Mouse (Mus musculus) gonadal fat pad, adult 2 months (tissue): ENCODE measurements around the gene Olfr393. TPM values are rescaled to one million over a fixed set of nuclear protein-coding genes. Genes with fewer than 3 reads are reported as not detected.

Experiments used
- DNase-seq: peaks from one replicate; pipeline ENCODE4 v3.0.0-alpha.2; 2012; ENCODE audit warnings: low read depth
- polyA plus RNA-seq: library from polyadenylated mRNA; depleted of rRNA; stranded (reverse); fragments of >200 nt; gene quantifications from 2 replicates; pipeline ENCODE4 v1.2.3, GENCODE M21; 2012; rRNA removed

Olfr393 gene
- not detected in 2 replicates for polyA plus RNA-seq

DNA sequence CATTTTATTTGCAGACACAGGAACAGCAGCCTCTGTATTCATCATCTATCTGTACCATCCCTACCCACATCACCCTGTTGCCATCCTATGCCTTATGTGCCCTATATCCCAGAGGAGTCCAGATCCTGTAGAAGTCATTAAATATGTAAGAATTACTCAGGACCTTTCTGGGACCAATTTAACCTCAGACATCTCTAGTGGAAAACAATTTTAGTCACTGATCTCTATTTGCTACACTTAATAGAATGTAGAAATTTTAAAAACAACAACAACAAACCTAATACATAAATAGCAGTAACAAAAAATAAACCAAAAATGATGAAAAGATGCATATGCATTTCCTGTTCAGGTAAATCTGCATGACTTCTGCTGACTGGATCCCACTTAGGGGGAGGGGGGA, at the start of gene Olfr393:
Olfr393 (minus strand) TSS at position 101 of the 400 bp plus-strand sequence.
- no peak for DNase-seq

DNA sequence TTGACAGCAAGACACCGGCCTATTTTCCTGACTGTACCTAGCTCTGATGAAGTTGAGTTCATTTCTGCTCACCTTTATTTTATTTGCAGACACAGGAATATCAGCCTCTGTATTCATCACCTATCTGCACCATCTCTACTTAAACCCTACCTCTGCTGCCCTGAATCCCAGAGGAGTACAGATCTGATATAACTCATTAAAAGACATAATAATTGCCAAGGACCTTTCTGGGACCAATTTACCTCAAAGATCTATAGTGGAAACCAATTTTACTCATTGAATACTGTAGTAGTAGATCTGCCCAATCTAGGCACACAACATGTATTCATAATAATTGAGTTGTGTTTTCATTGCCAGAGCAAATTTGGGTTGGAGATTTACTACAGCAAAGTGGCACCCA, 39.4 kb upstream of the Olfr393 start, which contains the start of gene Olfr394:
Olfr394 (minus strand) TSS at position 101 of the 400 bp plus-strand sequence.
- DNase-seq = no peak

DNA sequence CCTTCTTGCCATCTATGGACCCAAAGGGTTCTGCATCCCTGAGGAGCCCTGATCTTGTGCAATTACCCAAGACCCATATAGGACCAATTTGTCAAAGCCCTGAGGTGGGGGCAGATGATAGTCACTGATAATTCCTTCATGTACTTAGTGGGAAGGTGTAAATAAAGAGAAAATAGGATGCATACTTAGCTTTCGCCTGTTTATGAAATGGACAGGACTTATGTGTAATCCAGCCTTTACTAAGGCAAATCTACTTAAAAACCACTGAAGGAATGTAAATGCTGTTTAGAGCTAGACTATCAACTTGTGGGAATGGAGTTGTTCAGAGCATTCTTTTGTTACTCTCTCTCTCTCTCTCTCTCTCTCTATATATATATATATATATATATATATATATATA, 34.3 kb downstream of the Olfr393 start, which contains the start of gene Olfr392:
Olfr392 (minus strand) TSS at position 101 of the 400 bp plus-strand sequence.
- DNase-seq = no peak

DNA sequence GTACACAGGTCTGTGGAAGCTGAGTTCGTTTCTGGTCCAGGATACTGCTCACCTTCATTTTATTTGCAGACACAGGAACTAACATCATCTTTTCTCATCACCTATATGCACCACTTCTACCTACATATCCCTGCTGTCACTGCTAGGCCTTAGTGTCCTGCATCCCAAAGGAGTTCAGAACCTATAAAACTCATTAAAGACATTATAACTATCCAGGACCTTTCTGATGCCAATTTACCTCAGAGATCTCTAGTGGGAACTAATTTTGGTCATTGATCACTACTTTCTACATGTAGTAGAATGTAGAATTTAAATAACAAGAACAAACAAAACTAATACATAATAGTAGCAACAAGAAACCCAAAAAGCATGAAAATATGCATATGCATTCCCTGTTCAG, 48.3 kb downstream of the Olfr393 start, which contains the start of gene Olfr391-ps:
Olfr391-ps (minus strand) TSS at position 101 of the 400 bp plus-strand sequence.
- DNase-seq = no peak

Other genes starting within 250 kb of the Olfr393 start
- gene Zfp735, start 162.7 kb downstream of the Olfr393 start, polyA plus RNA-seq = not detected in 2 replicates
- not detected in 2 replicates for gene Olfr389, start 70.7 kb downstream of the Olfr393 start, polyA plus RNA-seq
- gene Olfr390, start 68.5 kb downstream of the Olfr393 start, polyA plus RNA-seq = not detected in 2 replicates
- gene Olfr391-ps, start 48.4 kb downstream of the Olfr393 start, polyA plus RNA-seq = not detected in 2 replicates
- not detected in 2 replicates for gene Olfr392, start 34.4 kb downstream of the Olfr393 start, polyA plus RNA-seq
- gene Olfr394, start 39.3 kb upstream of the Olfr393 start, polyA plus RNA-seq = not detected in 2 replicates
- gene Olfr395, start 57.8 kb upstream of the Olfr393 start, polyA plus RNA-seq = not detected in 2 replicates
- not detected in 2 replicates for gene Olfr23, start 85.2 kb upstream of the Olfr393 start, polyA plus RNA-seq
- not detected in 2 replicates for gene Olfr397, start 109.4 kb upstream of the Olfr393 start, polyA plus RNA-seq
- not detected in 2 replicates for gene Olfr398, start 139.0 kb upstream of the Olfr393 start, polyA plus RNA-seq
- not detected in 2 replicates for gene Olfr139, start 205.1 kb upstream of the Olfr393 start, polyA plus RNA-seq
- gene Olfr399, start 205.2 kb upstream of the Olfr393 start, polyA plus RNA-seq = not detected in 2 replicates
- not detected in 2 replicates for gene Zfp616, start 218.5 kb upstream of the Olfr393 start, polyA plus RNA-seq